Mouse (Mus musculus): ENCODE measurements around the gene Spag5. TPM values are rescaled to one million over a fixed set of nuclear protein-coding genes. Genes with fewer than 3 reads are reported as not detected.

Spag5 gene
- polyA plus RNA-seq, 1 experiment from 2014 or later, result 8.7 TPM

DNA sequence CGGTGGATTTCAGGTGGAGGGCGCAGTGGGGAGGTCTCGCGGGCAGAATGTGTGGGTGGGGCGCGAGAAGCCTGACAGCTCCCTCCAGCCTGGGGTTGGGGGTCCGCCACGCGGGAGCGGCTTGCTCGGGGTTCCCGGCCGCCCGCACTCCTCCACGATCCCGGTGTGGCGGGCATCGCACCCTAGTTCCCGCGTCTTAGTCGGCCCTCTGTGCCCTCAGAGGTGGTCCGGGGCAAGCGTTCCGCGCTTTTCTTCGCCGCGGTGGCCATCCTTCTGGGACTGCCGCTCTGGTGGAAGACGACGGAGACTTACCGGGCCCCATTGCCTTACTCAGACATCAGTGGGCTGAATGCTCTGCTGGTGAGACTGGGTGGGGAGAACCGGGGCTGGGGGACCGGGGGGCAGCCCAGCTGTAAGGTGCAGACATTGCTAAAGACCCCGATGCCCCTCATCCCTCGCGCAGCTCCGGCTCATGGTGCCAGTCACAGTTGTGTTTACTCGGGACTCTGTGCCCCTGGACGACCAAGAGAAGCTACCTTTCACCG is 27.3 kb downstream of the Spag5 start:
- DNase-seq, result no peak
- Histone ChIP-seq H3K36me3 (ENCODE audit: control insufficient read depth, insufficient read depth, low read length) (peaks cover 9% of the 10 kb centered on the region), H3K9ac (replicated peaks; ENCODE audit: low read length) (peak overlapping the region; percentile 81), H3K4me3 (replicated peaks; ENCODE audit: low read depth, low read length) (peak overlapping the region; percentile 82), H3K4me2 (ENCODE audit: low read length) (peak overlapping the region; percentile 77), H3K9me3 (ENCODE audit: control insufficient read depth, low read length) (no peaks in the 10 kb centered on the region), H3K4me1 (ENCODE audit: control insufficient read depth, insufficient read depth, low read length) (peaks cover 10% of the 10 kb centered on the region), H3K27me3 (ENCODE audit: control insufficient read depth, insufficient read depth, low read length) (no peaks in the 10 kb centered on the region), H3K27ac (replicated peaks; ENCODE audit: low read depth, low read length) (no peak overlapping the region; the same call in 1 of the 2 replicates)
- under 1% methylated on average over 41 of the region's 41 CpGs for WGBS
- peak; percentile 70; the same call in 1 of the 2 replicates for ATAC-seq (ENCODE audit: low FRiP score, low TSS enrichment)

DNA sequence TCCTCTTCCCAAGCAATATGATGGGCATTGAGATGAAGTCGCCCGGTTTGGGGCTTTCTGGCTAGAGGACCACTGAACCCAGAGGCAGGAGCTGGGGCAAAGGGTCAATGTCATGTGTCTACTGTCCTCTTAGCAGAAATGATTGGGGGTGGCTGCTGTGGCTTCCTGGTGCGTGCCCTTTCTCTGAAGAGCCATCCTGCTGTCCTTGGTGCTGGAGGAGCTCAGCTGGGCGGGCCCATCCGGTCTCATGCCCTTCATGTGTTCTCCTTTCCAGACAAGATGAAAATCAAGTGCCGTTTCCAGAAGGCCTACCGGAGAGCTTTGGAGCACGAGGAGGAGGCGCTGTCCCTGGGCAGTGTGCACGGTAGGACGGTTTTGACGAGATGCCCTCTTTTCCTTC is 31.3 kb downstream of the Spag5 start:
- DNase-seq (no peak), ATAC-seq (ENCODE audit: low FRiP score, low TSS enrichment) (no peak)
- H3K9me3 ChIP-seq (ENCODE audit: control insufficient read depth, low read length), result no peaks in the 10 kb centered on the region
- H3K4me1 ChIP-seq (ENCODE audit: control insufficient read depth, insufficient read depth, low read length), result peaks cover 10% of the 10 kb centered on the region
- 97% methylated on average over 12 of the region's 12 CpGs for WGBS
- H3K9ac ChIP-seq (replicated peaks; ENCODE audit: low read length), result no peak overlapping the region
- peaks cover 39% of the 10 kb centered on the region for H3K36me3 ChIP-seq (ENCODE audit: control insufficient read depth, insufficient read depth, low read length)
- H3K4me2 ChIP-seq (ENCODE audit: low read length), result no peak overlapping the region
- H3K27ac ChIP-seq (replicated peaks; ENCODE audit: low read depth, low read length), result no peak overlapping the region
- no peak overlapping the region for H3K4me3 ChIP-seq (replicated peaks; ENCODE audit: low read depth, low read length)
- no peaks in the 10 kb centered on the region for H3K27me3 ChIP-seq (ENCODE audit: control insufficient read depth, insufficient read depth, low read length)

DNA sequence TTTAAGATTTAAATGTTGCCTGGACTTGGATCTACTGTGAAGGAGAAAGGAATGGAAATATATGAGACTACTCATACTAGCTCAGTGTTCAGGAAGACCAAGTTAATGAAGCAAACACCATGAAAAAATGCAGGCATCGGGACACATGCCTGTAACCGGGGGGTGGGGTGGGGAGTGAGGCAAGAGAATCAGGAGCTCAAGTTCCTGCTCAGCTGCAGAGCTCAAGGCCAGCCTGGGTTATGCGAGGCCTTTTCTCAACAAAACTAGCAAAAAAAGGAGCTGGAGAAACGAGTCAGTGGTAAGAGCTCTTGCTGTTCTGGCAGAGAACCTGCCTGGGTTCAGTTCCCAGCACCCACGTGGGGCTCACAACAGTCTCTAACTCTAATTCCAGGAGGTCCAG is 32.7 kb downstream of the Spag5 start:
- no peak overlapping the region for H3K4me3 ChIP-seq (replicated peaks; ENCODE audit: low read depth, low read length)
- H3K9ac ChIP-seq (replicated peaks; ENCODE audit: low read length), result no peak overlapping the region
- DNase-seq, result no peak
- H3K27ac ChIP-seq (replicated peaks; ENCODE audit: low read depth, low read length), result no peak overlapping the region
- H3K4me2 ChIP-seq (ENCODE audit: low read length), result no peak overlapping the region
- peaks cover 49% of the 10 kb centered on the region for H3K36me3 ChIP-seq (ENCODE audit: control insufficient read depth, insufficient read depth, low read length)
- H3K9me3 ChIP-seq (ENCODE audit: control insufficient read depth, low read length), result no peaks in the 10 kb centered on the region
- H3K27me3 ChIP-seq (ENCODE audit: control insufficient read depth, insufficient read depth, low read length), result no peaks in the 10 kb centered on the region
- ATAC-seq (ENCODE audit: low FRiP score, low TSS enrichment), result no peak
- 96% methylated on average over 5 of the region's 5 CpGs for WGBS
- peaks cover 7% of the 10 kb centered on the region for H3K4me1 ChIP-seq (ENCODE audit: control insufficient read depth, insufficient read depth, low read length)

DNA sequence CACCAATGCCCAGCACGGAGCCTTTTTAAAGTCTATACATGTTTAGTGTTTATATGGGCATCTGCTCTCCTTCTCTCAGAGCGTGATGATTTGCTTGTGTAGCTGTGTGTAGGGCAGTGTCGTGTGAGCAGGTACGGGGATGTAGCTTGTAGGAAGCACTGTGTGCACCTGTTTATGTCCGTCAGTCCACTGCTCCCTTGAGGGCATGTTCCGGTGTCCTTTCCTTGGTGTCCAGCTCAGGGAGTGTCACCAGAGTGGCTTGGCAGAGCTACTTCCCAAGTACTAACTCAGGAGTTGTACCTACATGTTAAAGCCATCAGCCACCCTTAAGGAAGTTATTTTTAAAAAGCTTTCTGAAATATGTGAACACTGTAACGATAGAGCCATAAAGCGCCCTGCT is 35.7 kb downstream of the Spag5 start:
- 96% methylated on average over 8 of the region's 8 CpGs for WGBS
- Histone ChIP-seq H3K4me3 (replicated peaks; ENCODE audit: low read depth, low read length) (no peak overlapping the region), H3K4me2 (ENCODE audit: low read length) (no peak overlapping the region), H3K36me3 (ENCODE audit: control insufficient read depth, insufficient read depth, low read length) (peaks cover 70% of the 10 kb centered on the region), H3K9ac (replicated peaks; ENCODE audit: low read length) (no peak overlapping the region), H3K9me3 (ENCODE audit: control insufficient read depth, low read length) (no peaks in the 10 kb centered on the region), H3K27me3 (ENCODE audit: control insufficient read depth, insufficient read depth, low read length) (no peaks in the 10 kb centered on the region), H3K4me1 (ENCODE audit: control insufficient read depth, insufficient read depth, low read length) (no peaks in the 10 kb centered on the region), H3K27ac (replicated peaks; ENCODE audit: low read depth, low read length) (no peak overlapping the region)
- no peak for DNase-seq
- ATAC-seq (ENCODE audit: low FRiP score, low TSS enrichment), result no peak

DNA sequence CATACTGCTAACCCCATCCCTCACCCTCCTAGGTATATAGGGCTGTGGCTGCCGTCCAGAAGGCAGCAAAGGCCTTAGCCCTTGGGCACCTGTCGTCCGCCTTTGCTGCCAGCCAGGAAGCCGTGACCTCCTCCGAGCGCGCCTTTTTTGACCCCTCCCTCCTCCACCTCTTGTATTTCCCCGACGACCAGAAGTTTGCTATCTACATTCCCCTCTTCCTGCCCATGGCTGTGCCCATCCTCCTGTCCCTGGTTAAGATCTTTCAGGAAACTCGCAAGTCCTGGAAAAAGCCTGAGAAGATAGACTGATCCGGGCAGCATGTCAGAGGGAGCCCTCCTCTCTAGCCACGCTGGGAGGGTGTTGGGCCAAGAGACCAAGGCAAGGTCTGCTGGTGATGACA is 40.4 kb downstream of the Spag5 start:
- Histone ChIP-seq H3K4me3 (replicated peaks; ENCODE audit: low read depth, low read length) (no peak overlapping the region), H3K9me3 (ENCODE audit: control insufficient read depth, low read length) (no peaks in the 10 kb centered on the region), H3K9ac (replicated peaks; ENCODE audit: low read length) (no peak overlapping the region), H3K27ac (replicated peaks; ENCODE audit: low read depth, low read length) (no peak overlapping the region), H3K27me3 (ENCODE audit: control insufficient read depth, insufficient read depth, low read length) (no peaks in the 10 kb centered on the region), H3K36me3 (ENCODE audit: control insufficient read depth, insufficient read depth, low read length) (peaks cover 38% of the 10 kb centered on the region), H3K4me2 (ENCODE audit: low read length) (no peak overlapping the region), H3K4me1 (ENCODE audit: control insufficient read depth, insufficient read depth, low read length) (peaks cover 23% of the 10 kb centered on the region)
- no peak for ATAC-seq (ENCODE audit: low FRiP score, low TSS enrichment)
- WGBS, result 90% methylated on average over 12 of the region's 12 CpGs
- DNase-seq, result no peak

DNA sequence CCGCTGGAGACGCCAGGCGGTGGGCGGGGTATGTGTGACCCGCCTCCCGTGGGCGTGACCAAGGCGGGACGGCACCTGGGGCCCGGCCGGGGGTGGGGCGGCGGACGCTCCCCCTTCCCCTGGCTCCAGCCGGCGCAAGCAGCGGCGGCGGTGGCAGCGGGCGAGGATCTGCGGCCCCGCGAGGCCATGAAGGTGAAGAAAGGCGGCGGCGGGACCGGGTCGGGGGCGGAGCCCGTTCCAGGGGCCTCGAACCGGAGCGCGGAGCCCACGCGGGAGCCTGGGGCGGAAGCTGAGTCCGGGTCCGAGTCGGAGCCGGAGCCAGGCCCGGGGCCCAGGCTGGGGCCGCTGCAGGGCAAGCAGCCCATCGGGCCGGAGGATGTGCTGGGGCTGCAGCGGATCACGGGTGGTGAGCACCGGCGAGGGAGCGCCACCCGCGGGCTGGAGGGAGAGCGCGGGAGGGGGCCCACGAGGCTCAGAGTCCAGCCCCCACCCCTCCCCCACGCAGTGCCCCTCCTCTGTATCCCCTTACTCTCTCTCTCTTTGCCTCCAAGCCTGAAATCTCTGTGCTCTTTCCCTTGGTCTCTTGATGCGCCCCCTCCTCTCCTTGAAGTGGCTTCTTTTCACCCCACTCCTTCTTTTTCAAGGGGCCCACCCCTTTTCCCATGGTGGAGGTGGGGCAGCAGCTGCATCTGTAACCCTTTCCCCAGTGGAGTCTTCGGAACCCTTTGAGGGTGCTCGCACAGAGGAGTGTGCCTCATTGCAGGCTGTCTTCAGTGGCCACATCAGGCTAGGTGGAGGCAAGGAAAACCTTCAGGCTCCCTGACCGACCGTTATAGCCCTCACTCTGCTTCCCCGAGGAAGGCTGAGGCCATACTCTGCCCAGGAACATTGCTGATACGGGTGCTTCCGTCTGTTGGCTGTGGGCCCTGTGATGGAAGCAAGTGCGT is 42.3 kb downstream of the Spag5 start, which contains the start of gene Unc119:
Gene Unc119 (plus strand): TSS at position 102 of the 947 bp plus-strand sequence.
- DNase-seq (peak; percentile 90), ATAC-seq (ENCODE audit: low FRiP score, low TSS enrichment) (peak; percentile 85)
- peak within 1 kb of the TSS; percentile 84 for H3K27ac ChIP-seq (replicated peaks; ENCODE audit: low read depth, low read length)

DNA sequence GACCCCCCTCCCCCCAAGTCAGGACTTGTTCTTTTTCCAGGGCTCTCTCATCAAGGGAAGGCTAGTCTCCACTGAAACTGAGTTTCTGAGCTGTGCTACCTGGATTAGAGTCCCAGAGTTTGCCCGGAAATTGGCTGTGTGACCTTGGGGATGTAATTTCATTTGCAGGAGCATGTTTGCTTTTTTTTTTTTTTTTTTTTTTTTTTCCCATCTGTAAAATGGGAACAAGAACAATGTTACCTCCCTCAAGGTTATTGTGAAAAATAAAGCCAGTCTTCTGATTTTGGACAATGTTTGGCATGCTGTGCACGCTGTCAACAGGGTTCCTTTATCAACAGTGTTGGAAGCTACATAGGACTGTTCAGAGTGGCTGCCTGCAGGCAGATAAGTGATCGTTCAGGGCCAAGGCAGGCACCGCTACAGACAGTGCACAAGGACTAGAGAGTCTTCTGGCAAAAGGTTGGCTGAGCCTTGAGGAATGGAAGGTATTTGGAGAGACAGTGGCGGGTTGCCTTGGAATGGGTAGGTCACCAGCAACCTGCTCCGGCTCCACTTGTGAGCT is 43.1 kb downstream of the Spag5 start:
- Histone ChIP-seq H3K4me3 (replicated peaks; ENCODE audit: low read depth, low read length) (peak overlapping the region; percentile 90), H3K4me2 (ENCODE audit: low read length) (peak overlapping the region; percentile 61), H3K9me3 (ENCODE audit: control insufficient read depth, low read length) (no peaks in the 10 kb centered on the region), H3K4me1 (ENCODE audit: control insufficient read depth, insufficient read depth, low read length) (peaks cover 26% of the 10 kb centered on the region), H3K27ac (replicated peaks; ENCODE audit: low read depth, low read length) (peak overlapping the region; percentile 84; the same call in 1 of the 2 replicates), H3K36me3 (ENCODE audit: control insufficient read depth, insufficient read depth, low read length) (peaks cover 34% of the 10 kb centered on the region), H3K27me3 (ENCODE audit: control insufficient read depth, insufficient read depth, low read length) (no peaks in the 10 kb centered on the region), H3K9ac (replicated peaks; ENCODE audit: low read length) (peak overlapping the region; percentile 97)
- WGBS, result 82% methylated on average over 6 of the region's 6 CpGs
- ATAC-seq (ENCODE audit: low FRiP score, low TSS enrichment) (no peak), DNase-seq (no peak)

More for the DNA sequence above, 42.3 kb downstream of the Spag5 start, which contains the start of gene Unc119:
- no peaks in the 10 kb centered on the region for H3K9me3 ChIP-seq (ENCODE audit: control insufficient read depth, low read length)
- H3K4me3 ChIP-seq (replicated peaks; ENCODE audit: low read depth, low read length), result peak within 1 kb of the TSS; percentile 90
- H3K36me3 ChIP-seq (ENCODE audit: control insufficient read depth, insufficient read depth, low read length), result peaks cover 36% of the 10 kb centered on the region
- no peaks in the 10 kb centered on the region for H3K27me3 ChIP-seq (ENCODE audit: control insufficient read depth, insufficient read depth, low read length)
- peak within 1 kb of the TSS; percentile 97 for H3K9ac ChIP-seq (replicated peaks; ENCODE audit: low read length)
- peaks cover 26% of the 10 kb centered on the region for H3K4me1 ChIP-seq (ENCODE audit: control insufficient read depth, insufficient read depth, low read length)
- 1% methylated on average over 63 of the region's 66 CpGs for WGBS
- H3K4me2 ChIP-seq (ENCODE audit: low read length), result peak within 1 kb of the TSS; percentile 61

DNA sequence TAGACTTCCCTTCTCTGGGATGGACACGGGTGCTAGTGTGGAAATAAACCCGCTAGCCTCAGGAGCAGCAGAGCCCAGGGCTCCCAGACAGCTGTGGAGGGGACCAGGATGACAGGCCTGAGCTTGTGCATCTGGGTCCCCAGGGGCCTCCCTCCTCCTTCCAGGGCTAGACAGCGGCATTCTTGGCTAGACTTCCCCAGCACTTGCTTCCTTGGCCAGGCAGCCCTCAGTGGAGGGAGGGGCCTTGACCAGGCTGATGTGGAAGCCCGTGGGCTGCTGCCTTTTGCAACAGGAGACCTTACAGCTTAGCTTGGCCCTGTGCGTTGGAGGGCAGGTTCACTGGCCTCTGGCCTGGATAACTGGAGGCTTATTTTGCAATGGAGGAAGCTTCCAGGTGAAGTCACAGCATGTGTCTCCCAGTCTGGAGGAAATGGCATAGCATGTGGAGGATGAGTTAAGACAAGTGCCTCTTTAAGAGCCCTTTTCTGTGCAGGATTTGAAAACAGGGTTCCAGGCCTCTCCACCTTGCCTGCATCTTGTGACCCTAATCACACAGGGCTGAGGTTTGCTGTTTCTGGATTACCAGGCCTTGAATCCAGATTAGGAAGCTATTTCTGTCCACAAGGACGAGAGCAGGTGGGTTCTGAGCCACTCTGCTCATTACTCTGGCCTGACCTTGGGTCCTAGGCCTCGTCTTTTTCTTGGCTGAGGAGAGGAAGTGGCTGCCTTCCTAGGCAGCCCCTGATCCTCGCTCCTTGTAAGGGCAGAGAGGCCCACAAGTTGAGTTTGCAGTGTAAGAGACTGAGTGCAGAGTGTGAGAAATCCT is 43.8 kb downstream of the Spag5 start:
- Histone ChIP-seq H3K27me3 (ENCODE audit: control insufficient read depth, insufficient read depth, low read length) (no peaks in the 10 kb centered on the region), H3K36me3 (ENCODE audit: control insufficient read depth, insufficient read depth, low read length) (peaks cover 27% of the 10 kb centered on the region), H3K4me3 (replicated peaks; ENCODE audit: low read depth, low read length) (no peak overlapping the region), H3K4me2 (ENCODE audit: low read length) (peak overlapping the region; percentile 61), H3K9me3 (ENCODE audit: control insufficient read depth, low read length) (no peaks in the 10 kb centered on the region), H3K27ac (replicated peaks; ENCODE audit: low read depth, low read length) (no peak overlapping the region), H3K4me1 (ENCODE audit: control insufficient read depth, insufficient read depth, low read length) (peaks cover 26% of the 10 kb centered on the region), H3K9ac (replicated peaks; ENCODE audit: low read length) (no peak overlapping the region; the same call in 1 of the 2 replicates)
- WGBS, result 58% methylated on average over 8 of the region's 8 CpGs
- peak; percentile 28 for DNase-seq
- no peak for ATAC-seq (ENCODE audit: low FRiP score, low TSS enrichment)

All from midbrain, embryonic 14.5 days (tissue).